Mouse (Mus musculus) limb, embryonic 14.5 days (tissue): ENCODE data around the gene Chic2. TPM values are rescaled to one million over a fixed set of nuclear protein-coding genes. Genes with fewer than 3 reads are reported as not detected.

Experiments
- ATAC-seq: fragments of 200-750 bp; cut with Nextera tagmentation; 2 replicates; pipeline ENCODE4 v1.8.0; 2017; ENCODE audit warnings: low read depth, moderate number of reproducible peaks, moderate TSS enrichment; ENCODE audit not compliant: low FRiP score
- DNase-seq: peaks from one replicate; pipeline ENCODE4 v3.0.0-alpha.2; 2015; ENCODE audit warnings: low spot score
- H3K27ac ChIP-seq: fragments of 300-500 bp; sonication (generic); replicated peaks from 2 replicates; pipeline ENCODE4 v1.5.1; 2014; ENCODE audit warnings: low read depth, mild to moderate bottlenecking, low read length, moderate library complexity, mixed read lengths
- H3K27me3 ChIP-seq: fragments of 300-500 bp; sonication (generic); 2 replicates; pipeline ENCODE4 v1.6.1; 2014; ENCODE audit warnings: low read length, mixed read lengths; ENCODE audit not compliant: control insufficient read depth, insufficient read depth
- H3K36me3 ChIP-seq: fragments of 300-500 bp; sonication (generic); 2 replicates; pipeline ENCODE4 v1.6.1; 2014; ENCODE audit warnings: mild to moderate bottlenecking, low read length, moderate library complexity, mixed read lengths; ENCODE audit not compliant: control insufficient read depth, insufficient read depth
- H3K4me1 ChIP-seq: fragments of 300-500 bp; sonication (generic); 2 replicates; pipeline ENCODE4 v1.6.1; 2014; ENCODE audit warnings: antibody characterized with exemption, low read length, mixed read lengths; ENCODE audit not compliant: control insufficient read depth, insufficient read depth
- H3K4me2 ChIP-seq: fragments of 300-500 bp; sonication (generic); replicated peaks from 2 replicates; pipeline ENCODE4 v1.6.1; 2014; ENCODE audit warnings: low read depth, mild to moderate bottlenecking, low read length, moderate library complexity; ENCODE audit not compliant: severe bottlenecking
- H3K4me3 ChIP-seq: fragments of 300-500 bp; sonication (generic); replicated peaks from 2 replicates; pipeline ENCODE4 v1.5.1; 2014; ENCODE audit warnings: low read length
- H3K9ac ChIP-seq: fragments of 300-500 bp; sonication (generic); 2 replicates; pipeline ENCODE4 v1.6.1; 2014; ENCODE audit warnings: mild to moderate bottlenecking, low read depth, low read length, moderate library complexity; ENCODE audit not compliant: severe bottlenecking
- H3K9me3 ChIP-seq: fragments of 300-500 bp; sonication (generic); 2 replicates; pipeline ENCODE4 v1.6.1; 2016; ENCODE audit warnings: low read length; ENCODE audit not compliant: control insufficient read depth
- POLR2A ChIP-seq: fragments of 200-500 bp; IDR thresholded peaks from 2 replicates; pipeline ENCODE4 v1.8.0; 2012; ENCODE audit warnings: inconsistent platforms, mild to moderate bottlenecking, moderate library complexity, borderline replicate concordance; ENCODE audit not compliant: insufficient read depth, insufficient read length; ENCODE audit errors: extremely low read depth
- WGBS: fragments of 180-500 bp; shearing (Covaris S2); extraction: QIAGEN DNeasy Blood & Tissue Kit; methylation state at CpG from one replicate; pipeline ENCODE4 v1.1.7; 2014; 5-methylcytosine and 5-hydroxymethylcytosine counted together
- polyA plus RNA-seq, 2 experiments: library from polyadenylated mRNA; depleted of rRNA in 1 of 2; stranded (reverse) in 1 of 2; unstranded in 1 of 2; fragments of >200 nt; fragmentation: Nextera tagmentation in 1 of 2; extraction: Ambion mirVana in 1 of 2; gene quantifications; 2 replicates each; pipeline versions ENCODE4 v1.2.1 to v1.2.3; 2012 to 2014

Gene Chic2
- polyA plus RNA-seq, 2 experiments, result 35.7 to 52.1 TPM

DNA sequence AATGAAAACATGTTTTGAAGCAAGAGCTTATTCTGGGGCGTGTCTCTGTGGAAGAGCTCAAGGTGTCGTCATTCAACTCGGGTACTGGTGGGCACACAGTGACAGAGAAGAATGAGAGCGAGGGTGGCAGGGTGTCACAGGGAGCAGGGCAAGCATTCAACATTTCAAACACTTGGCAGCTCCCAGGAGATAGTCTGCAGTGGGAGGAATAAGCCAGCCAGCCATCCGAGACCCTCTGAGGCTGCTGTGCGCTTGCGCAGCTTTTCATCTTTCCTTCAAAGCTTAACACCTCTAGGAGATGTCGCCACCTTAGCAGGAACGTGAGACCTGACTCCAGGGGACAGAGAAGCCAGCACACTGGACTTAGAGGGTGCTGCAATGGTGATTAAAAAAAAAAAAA is 88.2 kb downstream of the Chic2 start:
- H3K9ac ChIP-seq, result no peak overlapping the region
- DNase-seq (no peak), ATAC-seq (no peak)
- WGBS, result 11% methylated on average over 9 of the region's 9 CpGs
- no peak for TF ChIP-seq POLR2A
- no peaks in the 10 kb centered on the region for H3K36me3 ChIP-seq
- peaks cover 22% of the 10 kb centered on the region for H3K4me1 ChIP-seq
- no peak overlapping the region for H3K27ac ChIP-seq
- peak overlapping the region; percentile 33 for H3K4me2 ChIP-seq
- no peaks in the 10 kb centered on the region for H3K9me3 ChIP-seq
- no peak overlapping the region for H3K4me3 ChIP-seq
- H3K27me3 ChIP-seq, result no peaks in the 10 kb centered on the region

DNA sequence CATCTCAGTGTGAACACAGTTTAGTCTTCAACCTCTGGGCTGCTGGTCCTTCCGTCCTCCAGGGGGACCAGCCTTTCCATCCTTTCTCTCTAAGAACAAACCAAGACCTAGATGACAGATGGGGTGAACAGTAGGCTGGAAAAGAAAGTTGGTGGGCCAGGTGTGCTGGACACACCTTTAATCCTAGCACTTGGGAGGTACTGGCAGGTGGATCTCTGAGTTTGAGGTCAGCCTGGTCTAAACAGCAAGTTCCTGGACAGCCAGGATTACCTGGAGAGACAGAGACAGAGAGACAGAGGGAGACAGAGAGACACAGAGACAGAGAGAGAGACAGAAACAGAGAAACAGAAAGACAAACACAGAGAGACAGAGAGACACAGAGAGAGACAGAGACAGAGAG is 89.0 kb downstream of the Chic2 start:
- Histone ChIP-seq H3K4me1 (peaks cover 15% of the 10 kb centered on the region), H3K27me3 (no peaks in the 10 kb centered on the region), H3K36me3 (no peaks in the 10 kb centered on the region), H3K9ac (no peak overlapping the region), H3K4me3 (no peak overlapping the region), H3K27ac (no peak overlapping the region), H3K4me2 (no peak overlapping the region), H3K9me3 (no peaks in the 10 kb centered on the region)
- ATAC-seq (no peak), DNase-seq (no peak)
- no peak for TF ChIP-seq POLR2A
- 89% methylated on average over 1 of the region's 1 CpGs for WGBS

DNA sequence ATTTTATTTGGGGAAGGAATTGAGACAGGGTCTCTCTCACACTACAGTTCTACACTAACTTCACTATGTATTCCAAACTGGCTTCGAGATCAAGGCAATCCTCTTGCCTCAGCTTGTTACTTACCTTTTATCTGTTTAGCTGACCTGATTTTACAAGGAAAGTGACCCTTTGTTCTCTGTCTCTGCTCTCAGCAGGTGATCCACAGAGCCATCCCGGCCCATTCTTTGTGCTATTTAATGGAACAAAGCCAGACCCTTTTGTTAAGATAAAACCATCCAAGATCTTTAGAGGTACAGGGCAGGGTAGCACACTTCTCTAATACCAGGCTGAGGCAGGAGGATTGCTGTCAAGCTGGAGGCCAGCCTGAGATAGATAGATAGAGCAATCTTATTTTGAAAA is 91.6 kb downstream of the Chic2 start:
- ATAC-seq (no peak), DNase-seq (no peak)
- Histone ChIP-seq H3K4me1 (peaks cover 15% of the 10 kb centered on the region), H3K36me3 (no peaks in the 10 kb centered on the region), H3K9me3 (no peaks in the 10 kb centered on the region), H3K4me2 (no peak overlapping the region), H3K27me3 (no peaks in the 10 kb centered on the region), H3K9ac (no peak overlapping the region), H3K27ac (no peak overlapping the region), H3K4me3 (no peak overlapping the region)
- no peak for TF ChIP-seq POLR2A
- 43% methylated on average over 2 of the region's 2 CpGs for WGBS

DNA sequence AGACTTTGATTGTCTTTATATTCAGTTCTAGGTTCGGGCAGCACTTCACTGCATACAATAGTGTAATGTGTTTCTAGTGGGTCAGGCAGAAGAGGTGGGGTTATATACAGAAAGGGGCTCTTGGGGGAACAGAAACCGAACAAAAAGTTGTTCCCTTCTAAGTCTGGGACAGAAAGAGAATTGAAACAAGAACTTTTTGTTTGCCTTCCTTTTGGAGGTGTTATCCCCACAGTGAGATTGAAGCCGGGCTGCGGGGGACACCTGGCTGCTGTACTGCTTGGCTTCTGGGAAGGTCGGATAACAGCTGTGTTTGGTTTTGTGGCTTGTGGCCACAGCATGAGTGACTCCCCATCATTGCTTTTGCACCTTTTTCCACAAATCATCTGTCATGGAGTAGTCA is 93.2 kb downstream of the Chic2 start:
- Histone ChIP-seq H3K9me3 (no peaks in the 10 kb centered on the region), H3K9ac (no peak overlapping the region), H3K4me2 (no peak overlapping the region), H3K4me1 (peaks cover 2% of the 10 kb centered on the region; the same call in 1 of the 2 replicates), H3K27me3 (no peaks in the 10 kb centered on the region), H3K4me3 (no peak overlapping the region), H3K27ac (no peak overlapping the region), H3K36me3 (no peaks in the 10 kb centered on the region)
- TF ChIP-seq POLR2A, result no peak
- DNase-seq (no peak), ATAC-seq (no peak)
- WGBS, result 77% methylated on average over 5 of the region's 5 CpGs

DNA sequence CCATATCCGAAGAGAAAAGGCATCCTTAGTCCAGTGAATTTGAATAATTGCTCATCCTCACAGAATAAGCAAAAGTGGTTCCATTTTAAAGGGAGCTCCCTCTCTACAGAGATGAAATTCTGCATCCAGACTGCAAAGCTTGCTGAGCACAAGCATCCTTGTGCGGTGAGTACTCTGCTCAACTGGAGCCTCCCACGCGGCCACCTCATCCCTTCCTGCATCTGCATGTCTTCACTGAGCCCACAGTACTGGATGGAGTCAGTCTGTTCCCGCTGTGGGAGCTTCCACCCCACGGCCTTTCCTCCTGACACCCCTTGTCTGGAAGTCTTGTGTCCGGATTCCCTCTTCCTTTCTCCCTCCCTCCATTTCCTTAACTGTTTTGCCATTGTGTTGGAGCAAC is 95.3 kb downstream of the Chic2 start:
- no peak for DNase-seq
- no peak for ATAC-seq
- Histone ChIP-seq H3K4me2 (no peak overlapping the region), H3K4me1 (no peaks in the 10 kb centered on the region), H3K9me3 (no peaks in the 10 kb centered on the region), H3K4me3 (no peak overlapping the region), H3K27me3 (no peaks in the 10 kb centered on the region), H3K36me3 (no peaks in the 10 kb centered on the region), H3K27ac (no peak overlapping the region), H3K9ac (no peak overlapping the region)
- no peak for TF ChIP-seq POLR2A
- WGBS, result 80% methylated on average over 7 of the region's 7 CpGs

DNA sequence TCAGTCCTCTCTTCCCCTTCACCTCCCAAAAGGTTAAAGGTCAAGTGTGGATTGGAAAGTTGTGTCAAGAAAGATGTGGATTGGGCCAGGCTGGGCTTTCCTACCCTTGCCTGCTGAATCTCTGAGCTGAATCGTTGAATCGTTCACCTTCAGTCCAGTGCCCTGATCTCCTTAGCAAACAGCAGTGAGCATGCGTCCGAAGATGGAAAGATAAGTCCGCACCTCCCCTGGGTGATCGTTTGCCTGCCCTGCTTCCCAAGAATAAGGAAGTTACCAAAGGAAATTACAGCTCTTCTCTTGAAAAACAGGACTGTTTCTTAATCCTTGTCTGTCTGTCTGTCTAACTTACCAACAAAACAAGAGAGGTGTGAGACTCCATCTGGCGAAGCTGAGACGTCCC is 96.1 kb downstream of the Chic2 start:
- Histone ChIP-seq H3K9me3 (no peaks in the 10 kb centered on the region), H3K4me1 (peaks cover 5% of the 10 kb centered on the region), H3K27ac (no peak overlapping the region), H3K4me3 (no peak overlapping the region), H3K4me2 (no peak overlapping the region), H3K36me3 (no peaks in the 10 kb centered on the region), H3K27me3 (no peaks in the 10 kb centered on the region), H3K9ac (no peak overlapping the region)
- 70% methylated on average over 8 of the region's 8 CpGs for WGBS
- no peak for DNase-seq
- no peak for ATAC-seq
- no peak for TF ChIP-seq POLR2A

Other genes with a start within 250 kb of the Chic2 start
- gene Gsx2, start 30.8 kb upstream of the Chic2 start, polyA plus RNA-seq (2012; rRNA removed), result not detected in 2 replicates
- gene Gsx2, start 30.8 kb upstream of the Chic2 start, polyA plus RNA-seq (2014; fragmentation: Nextera tagmentation; extraction: Ambion mirVana), result not detected in 2 replicates
- gene Pdgfra, start 107.5 kb upstream of the Chic2 start, polyA plus RNA-seq (2012; rRNA removed), result 111 and 115 TPM in 2 replicates
- gene Pdgfra, start 107.5 kb upstream of the Chic2 start, polyA plus RNA-seq (2014; fragmentation: Nextera tagmentation; extraction: Ambion mirVana), result 122 and 138 TPM in 2 replicates